Mouse (Mus musculus): ENCODE measurements at regions not wholly inside any gene's neighbourhood (a gene's known extent, or its start where the extent isn't known, plus 50 kb on each side); places are given as distances from the start of the nearest gene placed in this dataset.

GRCm38 (mm10) chr2:17821878-17822620 lies 90.8 kb upstream of the Nebl start:
- TF ChIP-seq CTCF (IDR thresholded peaks at IDR 0.05) = no peak
- TF ChIP-seq EP300 (IDR thresholded peaks at IDR 0.05) = no peak

Data from lung, postnatal 0 days (tissue).